Mouse (Mus musculus) B cell, adult 2 months (primary cell): ENCODE measurements around the gene Hoxa7.
A peak's percentile ranks its signal among the peaks of the same experiment; 100 is the strongest.

Experiments
- DNase-seq, 2 experiments: peaks; one replicate each; pipeline ENCODE4 v3.0.0; 2022

Hoxa7 gene

DNA sequence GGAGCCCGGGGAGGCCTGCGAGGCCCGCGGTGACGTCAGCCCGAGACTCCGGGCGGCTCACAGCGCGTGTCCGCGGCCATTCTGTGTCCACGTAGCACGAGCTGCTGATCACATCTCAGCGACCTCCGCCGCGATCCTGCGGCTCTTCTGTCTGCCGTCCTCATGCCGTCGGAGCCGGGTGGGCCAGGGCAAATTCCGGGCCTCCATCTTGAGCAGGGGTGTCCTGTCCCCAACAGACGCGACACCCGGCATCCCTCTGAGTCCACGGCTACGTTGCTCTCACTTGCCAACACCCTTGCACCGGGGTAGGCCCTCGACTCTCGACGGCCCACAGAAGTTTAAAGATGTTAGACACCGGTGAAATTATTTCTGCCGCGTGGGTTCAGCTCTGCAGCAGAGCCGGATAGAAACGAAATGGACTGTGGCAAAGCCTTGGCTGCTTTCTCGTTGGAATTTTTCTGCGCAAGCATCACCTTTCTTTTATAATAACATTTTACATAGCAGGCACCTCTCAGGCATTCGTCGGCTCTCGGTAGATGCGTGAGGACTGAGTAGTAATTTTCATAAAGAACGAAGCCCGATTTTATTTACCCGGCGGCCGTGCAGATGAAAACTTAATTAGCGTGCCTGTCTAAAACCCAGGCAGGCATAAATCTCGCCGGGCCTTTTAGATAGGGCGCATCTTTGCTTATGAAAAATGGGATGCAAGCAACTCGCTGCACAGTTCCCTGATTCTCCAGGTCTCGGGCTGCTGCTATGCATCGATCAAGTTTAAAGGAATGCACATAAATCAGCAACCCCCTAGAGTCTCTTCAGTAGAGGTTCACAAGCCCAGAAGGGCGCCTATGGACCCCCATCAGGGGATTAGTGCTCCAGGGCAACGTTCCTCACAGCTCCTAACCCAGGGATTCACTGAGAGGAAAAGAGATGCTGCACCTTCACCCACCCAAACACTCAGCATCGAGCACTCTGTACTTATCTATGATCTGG, 32.2 kb upstream of the Hoxa7 start:
- DNase-seq, result peak; percentile 39 to 51

DNA sequence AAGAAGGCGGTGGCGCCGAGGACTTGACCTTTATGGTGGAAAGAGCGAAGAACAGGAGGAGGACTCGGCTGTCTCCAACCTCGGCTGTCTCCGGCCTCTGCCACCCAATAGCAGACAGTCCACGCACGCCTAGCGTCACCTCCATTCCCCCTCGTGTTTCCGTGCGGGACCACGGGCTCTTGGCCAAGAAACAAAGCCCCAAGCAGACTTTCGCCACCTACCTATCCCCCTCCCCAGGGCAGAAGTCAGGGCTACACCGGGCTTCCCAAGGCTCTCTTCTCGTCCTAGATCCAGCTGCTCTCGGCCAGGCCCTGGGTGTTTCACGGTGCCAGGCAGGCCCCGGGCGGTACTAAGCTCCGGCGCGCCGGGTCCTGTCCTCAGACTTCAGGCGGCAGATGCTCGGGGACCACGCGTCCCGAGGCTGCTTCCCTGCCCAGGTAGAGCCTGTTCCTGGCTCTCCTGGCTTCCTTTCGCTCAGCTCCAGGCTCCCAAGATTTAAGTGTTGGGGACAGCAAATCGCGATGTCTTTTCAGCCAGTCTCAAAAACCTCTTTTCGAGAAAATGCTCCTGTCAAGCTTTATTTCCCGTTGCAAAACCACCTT, 31.2 kb upstream of the Hoxa7 start:
- peak in 1 of 2 experiments; percentile 28 for DNase-seq

DNA sequence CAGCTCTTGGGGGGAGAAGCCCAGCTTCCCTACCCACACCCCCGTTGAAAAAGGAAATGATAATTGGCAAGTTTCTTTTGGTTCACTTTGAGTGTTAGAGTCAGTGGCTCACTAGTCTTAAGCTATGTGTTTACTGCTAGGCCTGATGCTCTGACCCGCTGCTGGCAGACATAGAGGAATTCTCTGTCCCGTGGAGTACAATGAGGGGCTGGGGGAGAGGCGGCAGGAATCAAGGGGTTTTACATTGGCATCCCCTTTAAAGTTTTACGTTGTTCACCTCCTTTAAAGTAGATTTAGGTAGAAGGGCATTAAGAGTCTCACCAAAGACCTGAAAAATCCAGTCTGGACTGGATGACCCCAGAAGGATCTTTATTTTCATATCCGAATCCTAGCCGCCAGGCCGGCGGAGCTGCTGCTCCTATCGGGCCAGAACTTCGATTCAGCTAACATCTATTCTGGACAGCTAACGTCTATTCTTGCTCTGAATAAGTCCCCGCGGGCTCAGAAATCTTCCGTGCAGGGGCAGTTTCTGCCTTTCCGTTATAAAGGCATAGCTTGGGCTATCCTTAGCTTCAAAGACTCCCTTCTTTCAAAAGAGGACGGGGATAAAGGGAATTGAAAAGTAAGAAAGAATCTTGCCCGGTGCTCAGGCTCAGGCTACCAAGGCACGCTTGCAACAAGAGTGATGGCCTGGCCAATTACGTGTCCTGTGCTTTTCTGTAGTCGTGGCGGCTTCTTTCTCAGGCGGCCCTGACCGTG, 30.5 kb upstream of the Hoxa7 start:
- peak in 1 of 2 experiments; percentile 48 for DNase-seq

DNA sequence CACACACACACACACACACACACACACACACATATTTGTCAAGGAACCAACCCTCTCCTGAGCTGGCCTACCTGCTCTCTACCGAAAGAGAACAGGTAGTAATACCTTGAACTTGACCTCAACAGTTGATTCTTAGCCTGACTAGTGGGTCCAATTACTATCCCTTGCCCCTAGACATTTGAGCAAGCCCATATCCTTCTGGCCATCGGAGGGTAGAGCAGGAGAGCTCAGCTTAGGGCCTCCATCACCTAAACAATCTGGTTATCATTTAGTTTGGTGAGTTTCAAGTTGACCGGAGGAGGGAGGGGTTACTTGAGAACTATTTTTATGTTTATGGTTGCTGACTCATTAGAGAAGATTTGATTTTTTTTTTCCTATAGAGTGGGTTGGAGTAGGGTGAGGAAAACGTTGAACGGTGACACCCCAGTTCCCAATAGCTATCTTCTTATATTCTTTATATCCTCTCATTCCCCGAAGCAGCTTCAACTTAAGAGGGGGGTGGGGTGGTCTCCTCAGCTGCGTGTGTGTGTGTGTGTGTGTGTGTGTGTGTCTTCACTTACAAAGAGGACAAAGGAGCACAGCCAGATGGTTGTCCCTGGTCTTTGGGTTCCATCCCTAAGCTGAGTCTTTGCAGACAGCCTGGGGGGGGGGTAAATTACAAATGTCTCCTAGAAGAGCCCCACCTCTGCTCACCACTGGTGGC, 29.7 kb upstream of the Hoxa7 start:
- DNase-seq, result no peak

DNA sequence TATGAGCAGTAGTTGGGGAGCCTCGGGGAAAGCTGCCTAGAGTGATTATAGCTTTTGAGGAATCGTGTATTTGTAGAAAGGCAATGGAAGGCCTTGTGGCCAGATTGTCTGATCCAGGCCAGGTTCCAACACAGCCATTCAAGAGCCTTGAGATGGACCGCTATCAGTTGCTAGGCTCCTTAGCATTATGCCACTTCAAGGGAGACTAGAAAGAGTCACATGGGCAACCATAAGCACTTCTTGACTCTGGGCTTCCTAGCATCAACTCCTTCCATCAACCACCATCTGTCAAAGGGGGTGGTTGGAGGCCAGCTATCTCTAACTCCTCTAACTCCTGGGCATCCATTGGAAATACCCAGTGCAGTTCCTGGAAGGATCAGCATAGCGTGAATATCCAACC, 28.2 kb upstream of the Hoxa7 start:
- no peak for DNase-seq

DNA sequence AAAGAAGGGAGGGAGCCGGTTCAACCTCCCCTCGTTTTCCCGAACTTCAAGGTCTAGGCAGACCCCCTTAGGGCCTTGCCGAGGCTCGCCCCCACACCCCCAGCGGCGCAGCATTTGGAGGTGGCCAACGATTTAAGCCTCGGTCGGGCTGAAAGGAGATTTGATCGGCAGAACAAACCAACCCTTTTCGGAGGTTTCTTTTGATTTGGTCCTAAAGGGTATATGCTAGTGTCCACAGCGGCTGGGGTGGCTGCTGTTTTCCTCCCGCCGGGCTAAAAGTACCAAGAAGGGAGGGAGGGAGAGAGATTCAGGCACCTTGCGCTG, 27.7 kb upstream of the Hoxa7 start:
- no peak for DNase-seq

DNA sequence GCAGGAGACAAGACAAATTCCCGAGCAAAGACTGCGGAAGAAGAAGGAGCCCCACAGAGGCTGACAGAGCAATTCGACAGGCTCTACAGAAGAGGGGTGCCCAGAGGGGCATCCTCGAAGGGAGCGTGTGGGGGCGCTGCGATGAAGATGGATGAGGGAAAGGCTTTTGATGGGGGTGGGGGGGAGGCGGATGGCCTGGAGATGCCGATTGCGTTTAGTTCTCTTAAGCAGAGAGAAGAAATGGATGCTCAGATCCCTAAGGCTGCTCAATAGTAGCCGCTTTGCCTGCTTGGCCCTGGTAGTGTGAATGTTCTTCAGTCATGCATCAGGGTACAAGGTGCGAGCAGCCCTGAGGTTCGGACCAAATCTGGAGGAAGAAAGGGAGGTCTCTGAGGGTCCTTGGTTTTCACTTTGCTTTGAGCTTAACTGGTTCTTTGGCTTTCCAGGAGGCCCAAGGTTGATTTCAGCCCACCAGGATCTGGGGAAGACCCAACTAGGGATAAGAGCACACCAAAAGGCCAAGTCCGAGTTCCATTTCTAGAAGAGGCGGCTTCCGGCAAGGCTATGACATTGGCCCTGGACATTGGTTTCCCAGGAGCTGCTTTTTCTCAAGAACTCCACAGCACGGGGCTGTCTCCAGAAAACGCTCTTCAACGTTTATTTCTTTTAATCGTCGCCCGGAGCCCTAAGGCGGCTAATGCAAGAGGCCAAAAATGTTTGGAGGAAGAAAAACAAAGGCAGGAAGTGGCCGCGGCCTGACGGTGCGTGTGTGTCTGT, 27.2 kb upstream of the Hoxa7 start:
- DNase-seq, result peak in 1 of 2 experiments; percentile 34

DNA sequence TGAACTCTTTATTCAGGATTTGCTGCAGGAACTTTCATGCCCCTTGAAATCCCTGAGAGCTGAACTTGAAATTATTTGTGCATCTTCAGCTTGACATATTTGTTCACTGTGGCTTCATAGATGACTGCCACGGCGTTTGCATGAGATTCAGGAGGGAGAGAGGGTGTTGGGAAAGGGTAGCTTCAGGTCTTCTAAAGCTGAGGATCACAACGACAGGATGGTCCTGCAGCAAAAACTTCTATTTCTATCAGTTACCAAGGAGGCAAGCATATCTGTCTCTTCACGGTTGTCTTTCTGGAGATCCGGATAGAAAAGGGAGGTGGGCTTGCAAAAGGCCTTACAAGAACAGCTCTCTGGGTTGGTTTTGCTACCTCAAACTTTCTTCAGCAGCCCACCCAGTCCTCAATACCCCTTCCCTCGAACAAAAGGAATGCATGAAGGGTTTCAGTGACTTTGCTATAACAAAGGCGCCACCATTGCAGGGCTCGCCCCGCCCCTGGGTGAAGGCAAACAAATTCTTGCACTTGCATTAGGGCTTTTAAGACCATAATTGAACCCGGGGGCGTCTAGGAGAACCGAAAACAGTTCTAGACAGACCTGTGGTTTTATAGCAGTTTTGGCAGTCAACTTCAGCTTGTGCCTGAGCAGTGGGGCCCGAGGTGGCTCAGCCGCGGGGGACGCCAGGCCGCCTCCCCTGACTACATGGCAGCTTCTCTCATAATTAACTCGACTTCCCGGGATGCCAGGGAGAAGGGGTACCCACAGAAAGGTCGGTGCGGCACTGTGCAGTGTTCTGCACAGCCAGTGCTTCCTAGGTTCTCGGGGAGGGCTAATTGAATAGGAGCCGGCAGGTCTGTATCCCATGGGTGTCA, 26.3 kb upstream of the Hoxa7 start:
- peak in 1 of 2 experiments; percentile 29 for DNase-seq

DNA sequence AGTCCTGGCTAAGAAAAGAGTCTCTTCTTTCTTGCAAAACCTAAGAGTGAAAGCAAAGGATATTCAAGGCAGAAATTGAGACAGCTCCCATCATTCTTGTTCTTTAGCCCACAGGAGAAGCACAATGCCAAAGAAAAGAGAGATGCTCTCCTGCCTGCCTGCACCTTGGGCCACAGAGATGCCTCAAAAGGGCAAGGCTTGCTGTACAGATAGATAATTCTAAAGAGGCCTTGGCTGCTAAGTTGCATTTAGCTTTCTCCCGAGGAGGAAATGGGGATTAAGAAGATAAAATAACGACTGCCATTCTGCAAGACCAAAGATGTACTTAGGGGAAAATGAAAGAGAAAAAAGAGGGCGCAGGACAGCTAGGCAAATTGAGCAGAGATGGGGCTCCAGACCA, 25.3 kb upstream of the Hoxa7 start:
- DNase-seq, result no peak

DNA sequence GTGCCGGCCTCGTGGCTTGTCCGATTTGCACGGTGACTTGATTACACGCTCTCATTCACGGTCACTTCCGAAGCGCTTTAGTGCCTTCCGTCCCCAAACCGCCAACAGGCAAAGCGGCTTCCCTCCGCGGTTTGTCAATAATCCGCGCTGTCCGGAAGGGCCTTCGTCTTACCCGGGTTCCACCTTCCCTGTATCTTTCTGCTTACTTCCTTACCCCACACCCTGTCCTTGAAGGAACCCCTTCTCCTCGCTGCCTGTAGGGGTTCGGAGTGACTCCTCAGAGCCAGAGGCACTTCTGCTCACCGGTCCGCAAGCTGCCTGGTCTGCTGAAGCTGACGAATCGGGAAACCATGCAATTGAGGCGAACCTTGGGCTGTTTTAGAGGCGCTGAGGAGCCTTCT, 24.7 kb upstream of the Hoxa7 start:
- peak; percentile 31 to 44 for DNase-seq

DNA sequence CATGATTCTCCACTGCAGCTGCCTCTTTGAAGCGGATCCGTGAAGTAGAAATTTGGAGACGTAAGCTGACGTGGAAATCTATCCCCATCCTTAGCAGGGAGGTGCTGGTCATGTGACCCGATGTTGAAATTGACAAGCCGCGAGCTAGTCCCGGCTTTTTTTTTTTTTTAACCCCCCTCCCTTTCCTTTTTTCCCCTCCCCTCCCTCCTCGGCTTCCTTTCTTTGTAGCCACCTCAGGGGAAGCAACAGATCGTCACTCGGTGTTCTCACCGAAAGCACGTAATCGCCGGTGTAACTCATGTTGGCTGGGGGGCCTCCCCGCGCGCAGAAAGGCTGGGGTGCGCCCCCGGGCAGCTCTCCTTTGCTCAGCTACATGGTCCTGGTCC, 24.1 kb upstream of the Hoxa7 start, which contains the start of gene Hoxa11:
Gene Hoxa11 (minus strand): TSS at position 54 of the 386 bp plus-strand sequence.
- peak in 1 of 2 experiments; percentile 30 for DNase-seq

DNA sequence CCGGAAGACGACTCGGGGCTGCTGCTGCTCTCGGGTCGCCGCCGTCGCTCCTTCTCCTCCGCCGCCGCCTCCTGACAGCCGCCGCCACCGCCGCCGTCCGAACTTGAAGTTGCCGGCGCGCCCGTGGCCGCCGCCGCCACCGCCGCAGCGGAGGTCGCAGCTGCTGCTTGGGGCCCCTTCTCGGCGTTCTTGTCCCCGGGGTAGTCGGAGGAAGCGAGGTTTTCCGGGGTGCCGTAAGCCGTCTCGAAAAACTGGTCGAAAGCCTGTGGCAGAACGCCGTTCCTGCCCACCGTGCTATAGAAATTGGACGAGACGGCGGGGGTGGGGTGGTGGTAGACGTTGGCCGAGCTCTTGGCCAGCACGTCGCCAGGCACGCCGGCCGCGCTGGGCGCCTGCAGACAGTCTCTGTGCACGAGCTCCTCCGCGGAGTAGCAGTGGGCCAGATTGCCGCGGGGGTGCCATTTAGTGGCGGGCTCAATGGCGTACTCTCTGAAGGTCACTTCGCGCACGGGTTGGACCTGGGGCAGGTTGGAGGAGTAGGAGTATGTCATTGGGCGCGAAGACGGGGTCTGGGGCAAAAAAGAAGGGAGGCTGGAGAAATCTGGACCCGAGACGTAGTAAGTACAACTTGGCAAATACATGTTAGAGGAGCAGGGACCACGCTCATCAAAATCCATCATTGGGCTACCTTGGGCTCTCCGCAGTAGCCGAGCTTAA, 23.5 kb upstream of the Hoxa7 start:
- DNase-seq, result peak in 1 of 2 experiments; percentile 37

DNA sequence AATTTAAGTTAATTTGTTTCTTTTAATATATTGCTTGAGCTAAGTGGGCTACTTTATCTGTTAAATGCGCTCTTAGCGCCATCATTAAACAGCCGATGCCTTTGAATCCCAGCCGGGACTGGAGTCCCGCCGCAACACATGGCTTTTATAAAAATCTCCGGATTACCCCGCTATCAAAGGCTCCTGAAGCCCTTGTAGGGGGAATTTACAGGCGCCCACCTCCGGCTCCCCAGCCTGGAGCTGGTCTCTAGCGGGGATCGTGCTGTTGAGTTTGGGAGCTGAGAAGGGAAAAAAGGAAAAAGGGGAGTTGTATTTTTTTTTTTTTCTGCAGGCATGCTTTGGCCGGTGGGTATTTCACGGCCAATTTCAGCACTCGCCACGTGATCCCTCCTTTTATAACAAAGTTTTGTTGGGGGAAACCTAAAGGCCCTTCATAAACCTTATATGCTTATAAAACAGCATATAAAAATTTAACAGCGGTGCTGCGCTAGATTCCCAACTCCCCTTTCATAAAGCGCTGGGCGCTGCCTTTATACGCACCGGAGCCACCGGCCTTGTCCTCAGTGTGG, 22.9 kb upstream of the Hoxa7 start:
- DNase-seq, result no peak

DNA sequence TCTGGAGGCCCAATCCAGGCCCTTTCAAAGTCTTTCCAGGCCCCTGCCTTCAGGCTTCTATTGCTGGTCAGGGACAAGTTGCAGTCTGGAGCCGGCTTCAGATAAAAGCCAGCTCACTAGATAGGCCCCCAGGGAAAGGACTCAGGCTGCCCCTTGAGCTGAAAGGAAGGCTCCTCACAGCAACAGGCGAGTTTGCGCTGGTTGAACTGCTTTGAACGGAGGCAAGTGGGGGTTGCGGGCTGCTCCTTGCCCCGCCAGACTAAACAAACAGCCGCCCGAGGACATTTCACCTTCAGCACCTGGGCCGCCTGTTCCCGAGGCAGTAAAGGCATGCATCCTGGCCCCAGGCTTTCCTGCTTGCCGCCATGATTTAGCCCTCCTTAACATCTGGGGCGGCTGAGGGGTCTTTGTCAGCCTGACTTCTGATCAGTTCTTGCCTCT, 22.0 kb upstream of the Hoxa7 start:
- no peak for DNase-seq

DNA sequence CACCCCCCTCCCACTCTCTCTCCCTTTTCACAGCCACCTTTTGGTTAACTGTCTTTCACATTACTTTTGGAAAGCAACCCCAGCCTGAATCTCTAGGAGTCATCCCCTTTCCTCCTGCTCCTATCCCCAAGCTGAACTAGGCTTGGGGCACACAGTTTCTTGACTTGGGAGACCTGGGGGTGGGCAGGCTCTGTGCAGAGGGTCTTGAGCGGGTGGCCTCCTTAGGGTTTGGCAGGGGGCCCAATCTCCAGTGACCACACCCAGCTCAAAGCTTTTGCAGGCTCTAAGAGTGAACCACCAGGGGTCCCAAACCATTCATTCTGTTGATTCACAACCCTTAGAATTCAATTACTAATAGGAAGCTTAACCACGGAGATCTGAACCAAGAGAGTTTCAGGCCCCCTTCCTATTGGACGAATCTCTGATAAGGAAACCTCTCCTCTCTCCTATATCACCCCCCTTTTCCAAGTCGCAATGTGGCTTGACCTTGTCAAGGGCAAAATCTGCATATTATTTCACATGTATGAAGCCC, 21.2 kb upstream of the Hoxa7 start:
- no peak for DNase-seq

DNA sequence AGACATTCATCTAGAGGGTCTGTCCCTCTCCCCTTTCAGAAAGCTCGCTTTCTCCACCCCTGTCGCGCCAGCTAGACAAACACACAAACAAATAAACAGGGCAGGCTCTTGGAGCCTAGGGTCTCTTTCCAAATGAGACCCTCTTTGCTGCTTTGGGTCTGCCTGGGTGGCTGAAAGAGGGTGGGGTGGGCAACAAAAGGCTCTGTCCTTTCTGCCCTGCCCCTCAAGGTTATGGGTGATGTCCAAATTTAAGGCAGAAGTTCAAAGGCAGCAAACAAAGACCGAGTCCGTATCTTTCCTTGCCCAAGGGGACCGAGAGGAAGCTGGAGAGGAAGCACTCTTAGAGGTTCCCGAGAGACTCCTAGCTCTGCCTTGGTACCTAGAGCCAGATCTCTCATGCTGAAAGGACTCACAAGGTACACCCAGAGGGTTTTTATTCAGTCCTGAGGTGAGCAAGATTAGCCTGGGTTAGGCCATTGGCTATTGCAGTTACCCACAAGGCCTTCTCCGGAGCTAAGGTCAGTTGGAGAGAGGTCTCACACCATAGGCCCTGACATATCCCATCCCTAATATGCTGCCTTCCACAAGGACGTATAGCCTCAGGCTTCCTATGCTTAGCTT, 19.5 kb upstream of the Hoxa7 start:
- no peak for DNase-seq

DNA sequence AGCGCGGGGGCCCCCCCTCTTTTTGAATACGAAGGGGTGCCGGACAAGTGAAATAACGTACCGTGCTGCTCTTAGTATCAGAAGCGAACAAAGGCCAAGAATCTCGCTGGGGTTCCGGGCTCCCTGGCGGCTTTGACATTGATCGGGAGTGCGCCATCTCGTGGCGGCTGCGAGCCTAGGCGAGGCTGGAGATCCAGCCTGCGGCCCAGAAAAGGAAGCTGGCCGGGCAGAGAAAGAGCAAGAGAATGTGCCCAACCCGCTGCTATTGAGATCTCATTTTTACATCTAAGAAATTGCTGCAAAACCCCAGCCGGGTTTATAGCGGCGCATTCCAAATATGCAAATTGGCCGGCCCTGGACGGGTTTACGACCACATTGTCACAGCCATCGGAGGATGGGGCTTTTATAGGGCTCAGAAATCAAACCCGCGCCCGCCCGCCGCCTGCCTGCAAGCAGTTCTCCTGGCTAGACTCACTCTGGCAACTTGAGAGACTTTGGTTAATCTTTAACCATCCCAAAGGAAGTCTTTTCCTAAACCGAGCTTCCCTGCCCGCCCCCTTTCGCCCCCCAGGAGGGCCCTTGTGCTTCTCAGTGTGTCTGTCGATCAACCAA, 18.8 kb upstream of the Hoxa7 start, which contains the start of gene Hoxa10:
Gene Hoxa10 (minus strand): TSS at position 466 of the 612 bp plus-strand sequence.
- DNase-seq, result peak; percentile 85 to 87

DNA sequence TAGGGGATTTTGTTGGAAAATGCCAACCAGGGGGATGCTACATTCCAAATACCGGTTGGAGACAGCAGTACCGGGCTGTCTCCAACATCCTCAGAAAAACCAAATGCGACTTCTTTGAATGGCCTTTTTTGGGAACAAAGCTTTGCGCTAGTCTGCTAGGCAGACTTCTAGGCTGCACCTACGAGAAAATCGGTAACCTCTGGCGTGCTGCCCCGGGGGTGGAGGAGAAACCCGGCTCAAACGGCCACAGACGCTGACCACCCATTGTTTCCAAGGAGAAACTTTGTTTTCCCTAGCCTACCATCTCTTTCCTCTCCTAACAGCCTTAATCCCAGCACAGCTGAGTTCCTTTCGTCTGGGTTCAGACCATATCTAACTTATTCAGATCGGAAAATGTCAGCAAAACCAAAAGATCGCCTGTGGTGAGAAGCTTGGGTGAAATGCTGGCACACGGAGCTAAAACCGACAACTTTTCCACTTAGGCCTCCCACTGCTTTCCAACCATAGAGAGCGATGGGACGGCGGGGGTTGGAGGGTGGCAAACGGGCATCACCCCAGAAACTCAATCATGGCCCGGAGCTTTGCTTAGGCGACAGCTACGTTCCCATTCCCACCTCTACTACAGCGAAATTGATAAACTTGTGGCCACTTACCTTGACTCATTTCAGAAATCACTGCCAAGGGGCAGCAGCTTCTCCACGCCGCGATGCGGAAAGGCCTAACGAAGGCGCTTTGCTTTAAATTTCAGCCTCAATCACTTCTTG, 18.2 kb upstream of the Hoxa7 start:
- no peak for DNase-seq
